Mouse (Mus musculus) kidney, embryonic 15.5 days (tissue): ENCODE measurements around the gene Itpr1. TPM values are rescaled to one million over a fixed set of nuclear protein-coding genes. Genes with fewer than 3 reads are reported as not detected.

Experiments used
- ATAC-seq: fragments of 200-750 bp; cut with Nextera tagmentation; replicated peaks from 2 replicates; pipeline ENCODE4 v1.8.0; 2017; ENCODE audit warnings: moderate TSS enrichment; ENCODE audit not compliant: low FRiP score
- H3K27ac ChIP-seq: fragments of 300-500 bp; sonication (generic); 2 replicates; pipeline ENCODE4 v1.5.1; 2015; ENCODE audit warnings: mild to moderate bottlenecking, inconsistent platforms
- H3K27me3 ChIP-seq: fragments of 300-500 bp; sonication (generic); 2 replicates; pipeline ENCODE4 v1.6.1; 2015; ENCODE audit warnings: inconsistent platforms
- H3K36me3 ChIP-seq: fragments of 300-500 bp; sonication (generic); 2 replicates; pipeline ENCODE4 v1.6.1; 2015; ENCODE audit warnings: inconsistent platforms
- H3K4me1 ChIP-seq: fragments of 300-500 bp; sonication (generic); 2 replicates; pipeline ENCODE4 v1.6.1; 2015; ENCODE audit warnings: inconsistent platforms
- H3K4me2 ChIP-seq: fragments of 300-500 bp; sonication (generic); 2 replicates; pipeline ENCODE4 v1.6.1; 2015; ENCODE audit warnings: moderate library complexity, mild to moderate bottlenecking, inconsistent platforms
- H3K4me3 ChIP-seq: fragments of 300-500 bp; sonication (generic); replicated peaks from 2 replicates; pipeline ENCODE4 v1.5.1; 2015; ENCODE audit warnings: mild to moderate bottlenecking, inconsistent platforms
- H3K9ac ChIP-seq: fragments of 300-500 bp; sonication (generic); 2 replicates; pipeline ENCODE4 v1.6.1; 2015; ENCODE audit warnings: mild to moderate bottlenecking, inconsistent platforms
- H3K9me3 ChIP-seq: fragments of 300-500 bp; sonication (generic); replicated peaks from 2 replicates; pipeline ENCODE4 v1.6.1; 2016; ENCODE audit warnings: inconsistent platforms
- WGBS: fragments of 180-500 bp; shearing (Covaris S2); methylation state at CpG from one replicate; pipeline ENCODE4 v1.1.7; 2015; ENCODE audit warnings: mixed read lengths; 5-methylcytosine and 5-hydroxymethylcytosine counted together
- polyA plus RNA-seq: library from polyadenylated mRNA; unstranded; fragments of >200 nt; fragmentation: Nextera tagmentation; extraction: Ambion mirVana; gene quantifications from 2 replicates; pipeline ENCODE4 v1.2.1, GENCODE M21; 2015

The Itpr1 gene
- polyA plus RNA-seq, 1 experiment from 2014 or later = 19.4 TPM

- Histone ChIP-seq H3K9me3 (no peaks in the 10 kb centered on the region), H3K36me3 (no peaks in the 10 kb centered on the region), H3K4me2 (no peak overlapping the region), H3K4me3 (no peak overlapping the region), H3K9ac (no peak overlapping the region), H3K4me1 (peaks cover 24% of the 10 kb centered on the region), H3K27me3 (no peaks in the 10 kb centered on the region), H3K27ac (no peak overlapping the region)
- no peak for ATAC-seq
- 81% methylated on average over 3 of the region's 3 CpGs for WGBS
Observed at GRCm38 (mm10) chr6:108261506-108261905, 48.6 kb downstream of the Itpr1 start.

- Histone ChIP-seq H3K9me3 (no peaks in the 10 kb centered on the region), H3K36me3 (no peaks in the 10 kb centered on the region), H3K4me1 (peaks cover 13% of the 10 kb centered on the region; the same call in 1 of the 2 replicates), H3K27me3 (no peaks in the 10 kb centered on the region), H3K4me2 (no peak overlapping the region), H3K4me3 (no peak overlapping the region), H3K9ac (no peak overlapping the region), H3K27ac (peak overlapping the region; percentile 28; the same call in 1 of the 2 replicates)
- 74% methylated on average over 3 of the region's 3 CpGs for WGBS
- ATAC-seq = no peak
Observed at GRCm38 (mm10) chr6:108264164-108264563, 51.3 kb downstream of the Itpr1 start.

GRCm38 (mm10) chr6:108273451-108273850, 60.6 kb downstream of the Itpr1 start:
- H3K4me1 ChIP-seq = peaks cover 33% of the 10 kb centered on the region
- no peak overlapping the region for H3K9ac ChIP-seq
- peak overlapping the region; percentile 79; the same call in 1 of the 2 replicates for H3K27ac ChIP-seq
- no peak overlapping the region for H3K4me3 ChIP-seq
- ATAC-seq = no peak
- no peaks in the 10 kb centered on the region for H3K27me3 ChIP-seq
- H3K9me3 ChIP-seq = no peaks in the 10 kb centered on the region
- no peaks in the 10 kb centered on the region for H3K36me3 ChIP-seq
- 55% methylated on average over 7 of the region's 7 CpGs for WGBS
- no peak overlapping the region for H3K4me2 ChIP-seq

GRCm38 (mm10) chr6:108274364-108275084, 61.6 kb downstream of the Itpr1 start:
- Histone ChIP-seq H3K4me3 (no peak overlapping the region), H3K4me2 (no peak overlapping the region), H3K27me3 (no peaks in the 10 kb centered on the region), H3K9me3 (no peaks in the 10 kb centered on the region), H3K27ac (peak overlapping the region; percentile 79), H3K4me1 (peaks cover 33% of the 10 kb centered on the region), H3K9ac (no peak overlapping the region), H3K36me3 (no peaks in the 10 kb centered on the region)
- ATAC-seq = peak; percentile 99
- 39% methylated on average over 10 of the region's 10 CpGs for WGBS

GRCm38 (mm10) chr6:108276880-108277507, 64.1 kb downstream of the Itpr1 start:
- 89% methylated on average over 12 of the region's 12 CpGs for WGBS
- no peaks in the 10 kb centered on the region for H3K36me3 ChIP-seq
- H3K4me3 ChIP-seq = no peak overlapping the region
- H3K9ac ChIP-seq = no peak overlapping the region
- H3K9me3 ChIP-seq = no peaks in the 10 kb centered on the region
- H3K27me3 ChIP-seq = no peaks in the 10 kb centered on the region
- peaks cover 35% of the 10 kb centered on the region for H3K4me1 ChIP-seq
- ATAC-seq = no peak
- H3K4me2 ChIP-seq = no peak overlapping the region
- peak overlapping the region; percentile 15; the same call in 1 of the 2 replicates for H3K27ac ChIP-seq

- Histone ChIP-seq H3K9ac (no peak overlapping the region), H3K4me1 (peaks cover 43% of the 10 kb centered on the region), H3K4me3 (no peak overlapping the region), H3K36me3 (no peaks in the 10 kb centered on the region), H3K9me3 (no peaks in the 10 kb centered on the region), H3K27me3 (no peaks in the 10 kb centered on the region), H3K4me2 (no peak overlapping the region), H3K27ac (peak overlapping the region; percentile 15; the same call in 1 of the 2 replicates)
- 75% methylated on average over 12 of the region's 12 CpGs for WGBS
- ATAC-seq = no peak; the same call in 1 of the 2 replicates
Observed at GRCm38 (mm10) chr6:108277622-108278396, 64.9 kb downstream of the Itpr1 start.

GRCm38 (mm10) chr6:108278826-108279630, 66.1 kb downstream of the Itpr1 start:
- Histone ChIP-seq H3K4me2 (no peak overlapping the region), H3K4me1 (peaks cover 37% of the 10 kb centered on the region), H3K4me3 (no peak overlapping the region), H3K36me3 (no peaks in the 10 kb centered on the region), H3K9ac (no peak overlapping the region), H3K9me3 (no peaks in the 10 kb centered on the region), H3K27me3 (no peaks in the 10 kb centered on the region), H3K27ac (no peak overlapping the region)
- no peak for ATAC-seq
- 80% methylated on average over 11 of the region's 11 CpGs for WGBS

GRCm38 (mm10) chr6:108282131-108282530, 69.2 kb downstream of the Itpr1 start:
- H3K27me3 ChIP-seq = no peaks in the 10 kb centered on the region
- no peak overlapping the region for H3K9ac ChIP-seq
- WGBS = 60% methylated on average over 4 of the region's 4 CpGs
- H3K27ac ChIP-seq = peak overlapping the region; percentile 45; the same call in 1 of the 2 replicates
- H3K4me1 ChIP-seq = peaks cover 15% of the 10 kb centered on the region
- H3K4me3 ChIP-seq = no peak overlapping the region
- no peaks in the 10 kb centered on the region for H3K9me3 ChIP-seq
- H3K4me2 ChIP-seq = no peak overlapping the region
- no peaks in the 10 kb centered on the region for H3K36me3 ChIP-seq
- ATAC-seq = no peak

- H3K27ac ChIP-seq = 0 out of 2 replicates have a peak overlapping the region, but pooled peaks have one; percentile 45
- no peak overlapping the region for H3K4me3 ChIP-seq
- H3K4me2 ChIP-seq = no peak overlapping the region
- H3K9me3 ChIP-seq = no peaks in the 10 kb centered on the region
- WGBS = 65% methylated on average over 3 of the region's 3 CpGs
- ATAC-seq = no peak
- H3K4me1 ChIP-seq = peaks cover 15% of the 10 kb centered on the region; the same call in 1 of the 2 replicates
- H3K9ac ChIP-seq = no peak overlapping the region
- no peaks in the 10 kb centered on the region for H3K36me3 ChIP-seq
- no peaks in the 10 kb centered on the region for H3K27me3 ChIP-seq
Observed at GRCm38 (mm10) chr6:108282621-108283020, 69.7 kb downstream of the Itpr1 start.

- no peak overlapping the region for H3K4me3 ChIP-seq
- H3K36me3 ChIP-seq = no peaks in the 10 kb centered on the region
- H3K9ac ChIP-seq = no peak overlapping the region
- H3K4me1 ChIP-seq = peaks cover 11% of the 10 kb centered on the region; the same call in 1 of the 2 replicates
- no peak overlapping the region for H3K4me2 ChIP-seq
- H3K9me3 ChIP-seq = no peaks in the 10 kb centered on the region
- ATAC-seq = no peak
- 87% methylated on average over 3 of the region's 3 CpGs for WGBS
- H3K27me3 ChIP-seq = no peaks in the 10 kb centered on the region
- no peak overlapping the region for H3K27ac ChIP-seq
Observed at GRCm38 (mm10) chr6:108284688-108285087, 71.8 kb downstream of the Itpr1 start.

GRCm38 (mm10) chr6:108288979-108289378, 76.1 kb downstream of the Itpr1 start:
- Histone ChIP-seq H3K27me3 (no peaks in the 10 kb centered on the region), H3K4me3 (no peak overlapping the region), H3K36me3 (no peaks in the 10 kb centered on the region), H3K27ac (no peak overlapping the region), H3K9ac (no peak overlapping the region), H3K4me1 (no peaks in the 10 kb centered on the region), H3K9me3 (no peaks in the 10 kb centered on the region), H3K4me2 (no peak overlapping the region)
- no peak for ATAC-seq
- 66% methylated on average over 3 of the region's 3 CpGs for WGBS
